Mouse (Mus musculus) kidney, postnatal 4 days (tissue): ENCODE measurements at regions not wholly inside any gene's neighbourhood (a gene's known extent, or its start where the extent isn't known, plus 50 kb on each side); places are given as distances from the start of the nearest gene placed in this dataset.
"Not testable (repeated sequence)": the region's sequence is repeated elsewhere in the genome, so short reads cannot be mapped to it uniquely, and the experiment has no call there.

Experiments used
- DNase-seq, 2 experiments: peaks; one replicate each; pipeline ENCODE4 v3.0.0; 2021; ENCODE audit warnings: mixed read lengths in 2 of 2

- no peak for DNase-seq
These were observed 580.5 kb upstream of the Igfbp3 start for GRCm38 (mm10) chr11:7794206-7794605.

GRCm38 (mm10) chr11:7780476-7781112, 566.9 kb upstream of the Igfbp3 start:
- no peak for DNase-seq

GRCm38 (mm10) chr11:7775361-7775760, 561.6 kb upstream of the Igfbp3 start:
- not testable (repeated sequence) for DNase-seq

- DNase-seq: no peak
These were observed 551.6 kb upstream of the Igfbp3 start for GRCm38 (mm10) chr11:7765303-7765702.

GRCm38 (mm10) chr11:7758862-7759467, 545.2 kb upstream of the Igfbp3 start:
- DNase-seq: no peak
